Mouse (Mus musculus) left cerebral cortex, adult 18-20 months (tissue): ENCODE results near the gene Aif1. TPM values are rescaled to one million over a fixed set of nuclear protein-coding genes. Genes with fewer than 3 reads are reported as not detected.
A peak's percentile ranks its signal among the peaks of the same experiment; 100 is the strongest.

Experiments used
- DNase-seq, 2 experiments: peaks; one replicate each; pipeline ENCODE4 v3.0.0; 2021 to 2022; ENCODE audit warnings: low spot score in 2 of 2, mixed read lengths in 1 of 2
- total RNA-seq, 2 experiments: library from RNA; stranded (reverse); gene quantifications; 2 replicates each; pipeline ENCODE4 v1.2.3; 2021

The Aif1 gene
- total RNA-seq, 2 experiments from 2014 or later: 8.6 to 11.6 TPM

DNA sequence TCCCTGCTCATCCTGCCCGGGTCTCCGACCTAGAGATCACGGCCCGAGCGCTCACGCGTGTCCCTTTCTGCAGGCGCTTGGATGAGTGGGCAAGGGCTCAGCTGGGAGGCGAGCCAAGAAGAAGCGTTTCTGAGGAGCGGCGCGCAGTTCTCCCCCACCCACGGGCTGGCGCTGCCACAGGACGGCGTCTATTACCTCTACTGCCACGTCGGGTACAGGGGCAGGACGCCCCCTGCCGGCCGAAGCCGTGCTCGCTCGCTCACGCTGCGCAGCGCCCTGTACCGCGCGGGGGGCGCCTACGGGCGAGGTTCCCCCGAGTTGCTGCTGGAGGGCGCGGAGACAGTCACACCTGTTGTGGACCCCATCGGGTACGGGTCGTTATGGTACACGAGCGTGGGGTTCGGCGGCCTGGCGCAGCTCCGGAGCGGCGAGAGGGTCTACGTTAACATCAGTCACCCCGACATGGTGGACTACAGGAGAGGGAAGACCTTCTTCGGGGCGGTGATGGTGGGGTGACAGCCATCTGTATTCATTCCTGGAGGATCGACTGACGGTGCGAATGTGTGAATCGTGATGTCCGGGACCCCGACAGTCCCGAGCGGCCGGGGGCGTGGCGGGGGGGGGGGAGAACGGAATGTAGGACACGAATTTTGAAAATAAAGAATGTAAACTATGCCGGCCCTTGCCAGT is 19.9 kb upstream of the Aif1 start:
- peak; percentile 78 to 83 for DNase-seq

DNA sequence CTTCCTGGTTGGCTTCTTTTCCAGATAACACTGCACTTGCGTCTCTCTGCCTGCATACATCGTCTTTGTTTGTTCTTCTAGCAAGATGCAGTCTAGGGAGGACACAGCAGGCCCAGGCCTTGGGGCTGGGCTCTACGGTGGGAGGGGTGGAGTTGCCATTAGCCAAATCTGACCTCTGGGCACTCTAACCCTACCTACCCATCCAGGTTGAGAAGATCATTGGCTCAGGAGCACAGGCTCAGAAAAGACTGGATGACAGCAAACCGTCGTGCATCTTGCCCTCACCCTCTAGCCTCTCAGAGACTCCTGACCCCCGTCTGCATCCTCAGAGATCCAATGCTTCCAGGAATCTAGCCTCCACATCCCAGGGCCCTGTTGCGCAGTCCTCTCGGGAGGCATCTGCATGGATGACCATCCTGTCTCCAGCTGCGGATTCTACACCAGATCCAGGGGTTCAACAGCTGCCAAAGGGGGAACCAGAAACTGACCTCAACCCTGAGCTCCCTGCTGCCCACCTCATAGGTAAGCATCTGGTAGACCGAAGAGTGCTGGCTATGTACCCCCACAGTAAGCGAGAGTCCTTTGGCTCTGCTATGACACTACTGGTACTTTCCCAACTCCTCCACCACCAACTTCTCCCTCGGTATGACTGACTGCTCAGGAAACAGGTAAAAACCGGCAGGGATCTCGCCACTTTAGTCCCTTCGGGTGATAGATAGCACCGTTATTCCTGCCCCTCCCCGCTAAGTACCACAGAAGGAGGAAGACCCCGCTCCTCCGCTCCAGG is 19.2 kb upstream of the Aif1 start:
- no peak for DNase-seq

DNA sequence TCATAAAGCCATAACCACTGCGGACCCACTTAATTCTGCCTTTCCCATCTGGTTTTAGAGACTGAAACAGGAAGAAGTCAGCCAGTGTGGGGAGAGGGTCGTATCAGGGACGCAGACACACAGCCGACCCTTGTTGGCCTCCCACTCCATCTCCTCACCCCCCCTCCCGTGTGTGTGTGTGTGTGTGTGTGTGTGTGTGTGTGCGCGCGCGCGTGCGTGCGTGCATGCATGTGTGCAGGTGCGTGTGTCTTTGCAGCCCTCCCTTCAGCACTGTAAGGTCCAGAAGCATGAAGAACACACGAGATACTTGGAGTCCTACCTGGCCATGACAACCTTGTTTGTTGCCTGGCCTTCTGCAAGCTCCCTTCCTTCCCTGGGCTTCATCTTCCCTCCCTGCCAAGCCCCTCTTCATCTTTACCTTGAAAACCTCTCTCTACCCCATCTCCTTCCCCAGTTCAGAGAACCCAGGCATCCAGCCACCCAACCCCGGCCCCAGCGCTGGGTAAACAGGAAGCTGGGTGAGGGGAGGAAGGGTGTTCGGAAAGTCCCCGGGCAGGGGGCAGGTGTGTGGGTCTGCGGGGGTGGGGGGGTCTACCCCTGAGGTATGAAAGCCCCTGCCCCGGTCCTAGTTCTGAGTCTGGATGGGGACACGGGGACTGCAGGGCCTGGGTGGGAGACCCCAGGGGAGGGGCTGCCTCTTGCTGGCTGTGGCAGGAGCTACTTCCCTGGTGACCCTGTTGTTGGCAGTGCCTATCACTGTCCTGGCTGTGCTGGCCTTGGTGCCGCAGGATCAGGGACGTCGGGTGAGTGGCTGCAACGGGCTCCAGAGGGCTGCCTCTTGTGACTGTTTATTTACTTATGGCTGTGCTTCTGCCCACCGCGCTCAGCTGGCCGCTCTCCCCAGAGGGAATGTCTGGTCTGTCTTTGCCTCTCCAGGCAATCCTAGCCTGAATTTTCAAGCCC is 18.3 kb upstream of the Aif1 start, which contains the start of gene Ltb:
Gene Ltb (plus strand): TSS at position 559 of the 963 bp plus-strand sequence.
- no peak for DNase-seq

DNA sequence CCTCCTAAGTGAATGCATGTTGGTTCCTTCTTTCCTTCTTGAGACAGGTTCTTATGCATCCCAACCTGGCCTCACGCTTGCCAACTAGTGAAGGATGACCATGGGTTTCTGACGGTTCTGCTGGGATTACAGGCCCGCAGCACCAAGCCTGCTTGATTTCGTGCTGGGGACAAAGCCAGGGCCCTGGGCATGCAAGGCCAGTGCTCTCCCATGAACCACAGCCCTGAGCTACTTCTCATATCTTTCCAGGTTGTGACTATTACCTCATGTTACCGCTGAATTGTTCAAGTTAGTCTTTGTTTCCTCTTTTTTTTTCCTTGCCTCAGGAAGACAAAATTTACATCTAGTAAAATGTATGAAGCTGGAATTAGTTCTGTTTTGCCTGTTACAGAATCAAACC is 17.1 kb upstream of the Aif1 start:
- no peak for DNase-seq

DNA sequence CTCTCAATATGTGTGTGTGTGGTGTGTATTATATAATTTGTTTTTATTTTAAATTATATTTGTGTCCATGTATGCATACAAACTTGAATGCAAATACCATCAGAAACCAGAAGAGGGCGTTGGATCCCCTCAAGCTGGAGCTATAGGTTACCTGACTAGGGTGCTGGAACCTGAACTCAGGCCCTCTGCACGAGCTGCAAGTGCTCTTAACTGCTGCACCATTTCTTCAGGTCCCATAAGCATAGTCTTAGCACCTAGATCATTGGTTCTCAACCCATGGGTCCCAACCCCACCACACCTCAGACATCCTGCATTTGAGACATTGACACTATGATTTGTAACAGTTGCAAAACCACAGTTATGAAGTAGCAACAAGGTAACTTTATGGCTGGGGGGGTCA is 15.9 kb upstream of the Aif1 start:
- no peak for DNase-seq

DNA sequence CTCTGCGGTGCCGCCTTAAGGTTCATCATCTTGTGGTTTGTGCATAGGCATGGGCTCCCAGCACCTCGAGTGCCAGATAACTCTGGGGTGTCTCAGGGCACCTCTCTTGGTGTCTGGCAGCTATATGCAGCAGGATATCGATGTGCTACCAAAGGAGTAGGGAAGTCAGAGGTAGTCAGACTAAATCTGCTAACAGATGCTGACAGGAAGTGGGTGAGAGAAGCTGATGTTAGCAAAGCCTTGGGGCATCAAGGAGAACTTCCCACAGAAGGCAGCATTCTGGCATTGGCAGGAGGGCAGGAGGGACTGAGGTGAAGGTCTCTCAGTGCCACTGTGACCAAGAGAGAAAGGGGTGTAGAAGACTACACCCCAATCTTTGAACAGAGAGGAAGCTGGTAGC is 14.2 kb upstream of the Aif1 start:
- DNase-seq: no peak

DNA sequence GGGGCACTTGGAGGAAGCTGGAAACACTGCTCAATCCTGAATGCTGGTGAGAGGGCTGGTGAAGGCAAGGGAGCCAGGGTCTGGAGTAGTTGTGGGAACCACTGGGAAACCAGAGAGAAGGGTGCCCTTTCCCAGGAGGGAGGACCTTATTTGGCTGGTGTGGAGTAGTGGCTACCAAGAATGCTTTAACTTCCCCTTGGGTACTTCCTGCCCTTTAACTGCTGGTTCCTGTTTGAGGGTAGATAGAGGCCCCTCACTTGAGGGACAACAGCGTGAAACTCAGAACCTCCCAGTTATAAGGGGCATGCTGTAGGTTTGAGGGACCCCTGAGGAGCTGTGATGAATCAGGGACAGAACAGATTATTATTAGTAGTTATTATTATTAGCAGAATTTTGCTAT is 13.3 kb upstream of the Aif1 start:
- DNase-seq: no peak

DNA sequence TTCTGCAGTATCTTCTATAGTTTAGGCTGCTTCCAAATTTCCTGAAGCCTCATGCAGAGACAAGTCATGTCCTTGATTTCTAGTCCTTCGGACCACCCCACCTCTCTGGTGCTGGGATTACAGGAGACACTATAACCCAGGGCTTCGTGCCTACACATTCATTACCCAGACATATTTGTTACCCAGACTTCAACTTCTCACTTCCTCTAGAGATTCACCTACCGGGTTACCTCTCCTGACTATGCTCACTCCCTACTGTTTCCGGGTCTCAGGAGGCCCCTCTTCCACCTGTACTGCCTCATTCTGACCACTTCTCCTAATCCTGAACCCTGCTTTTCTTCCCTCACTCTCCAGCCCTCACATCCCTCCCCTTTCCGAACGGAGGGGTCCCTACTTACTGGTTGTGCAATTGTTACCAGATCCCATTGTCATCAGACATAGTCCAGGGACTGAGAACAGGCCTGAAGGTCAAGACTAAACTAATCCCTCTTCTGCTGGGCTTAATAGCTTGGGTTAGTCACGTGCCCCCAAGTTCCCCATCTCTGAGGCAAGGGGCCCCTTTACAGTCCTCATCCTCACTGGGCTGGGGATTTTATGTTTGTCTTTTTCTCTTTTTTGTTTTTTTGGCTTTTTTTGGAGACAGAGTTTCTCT is 12.2 kb upstream of the Aif1 start, which contains the start of gene Lst1:
Gene Lst1 (minus strand): TSS at position 481 of the 652 bp plus-strand sequence.
- DNase-seq: no peak

DNA sequence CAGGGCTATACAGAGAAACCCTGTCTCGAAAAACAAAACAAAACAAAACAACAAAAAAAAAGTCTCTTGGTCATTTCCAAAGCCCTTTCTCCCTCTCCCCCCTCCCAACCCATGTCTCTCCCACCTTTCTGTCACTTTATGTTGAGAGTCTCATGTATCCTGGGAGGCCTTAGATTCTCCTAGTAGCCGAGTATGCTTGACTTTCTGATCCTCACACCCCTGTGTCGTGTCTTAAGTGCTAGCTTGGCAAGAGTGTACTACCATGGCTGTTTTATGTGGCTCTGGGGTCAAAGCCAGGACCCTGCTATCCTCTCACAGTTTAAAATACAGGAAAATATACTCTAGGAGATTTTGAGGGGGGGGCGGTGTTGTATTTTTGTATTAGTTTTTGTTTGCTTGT is 11.5 kb upstream of the Aif1 start:
- DNase-seq: no peak

DNA sequence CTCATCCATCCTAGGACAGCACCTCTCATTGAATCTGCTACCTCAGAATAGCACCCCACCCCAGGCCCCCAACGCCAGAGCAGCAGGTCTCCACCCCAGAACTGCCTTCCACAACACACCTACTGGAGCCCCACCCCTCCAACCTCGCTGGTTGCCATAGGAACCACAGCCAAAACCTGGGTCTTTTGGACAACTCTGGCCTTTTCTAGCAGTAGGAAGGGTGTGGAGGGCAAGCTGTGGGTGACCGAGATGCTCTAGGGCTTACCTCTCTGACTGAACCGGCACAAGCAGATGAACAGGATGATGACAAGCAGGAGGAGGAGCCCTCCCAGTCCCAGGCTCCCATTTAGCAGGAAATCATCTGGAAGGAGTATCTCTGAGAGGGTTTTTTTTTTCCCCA is 10.8 kb upstream of the Aif1 start:
- DNase-seq: no peak

DNA sequence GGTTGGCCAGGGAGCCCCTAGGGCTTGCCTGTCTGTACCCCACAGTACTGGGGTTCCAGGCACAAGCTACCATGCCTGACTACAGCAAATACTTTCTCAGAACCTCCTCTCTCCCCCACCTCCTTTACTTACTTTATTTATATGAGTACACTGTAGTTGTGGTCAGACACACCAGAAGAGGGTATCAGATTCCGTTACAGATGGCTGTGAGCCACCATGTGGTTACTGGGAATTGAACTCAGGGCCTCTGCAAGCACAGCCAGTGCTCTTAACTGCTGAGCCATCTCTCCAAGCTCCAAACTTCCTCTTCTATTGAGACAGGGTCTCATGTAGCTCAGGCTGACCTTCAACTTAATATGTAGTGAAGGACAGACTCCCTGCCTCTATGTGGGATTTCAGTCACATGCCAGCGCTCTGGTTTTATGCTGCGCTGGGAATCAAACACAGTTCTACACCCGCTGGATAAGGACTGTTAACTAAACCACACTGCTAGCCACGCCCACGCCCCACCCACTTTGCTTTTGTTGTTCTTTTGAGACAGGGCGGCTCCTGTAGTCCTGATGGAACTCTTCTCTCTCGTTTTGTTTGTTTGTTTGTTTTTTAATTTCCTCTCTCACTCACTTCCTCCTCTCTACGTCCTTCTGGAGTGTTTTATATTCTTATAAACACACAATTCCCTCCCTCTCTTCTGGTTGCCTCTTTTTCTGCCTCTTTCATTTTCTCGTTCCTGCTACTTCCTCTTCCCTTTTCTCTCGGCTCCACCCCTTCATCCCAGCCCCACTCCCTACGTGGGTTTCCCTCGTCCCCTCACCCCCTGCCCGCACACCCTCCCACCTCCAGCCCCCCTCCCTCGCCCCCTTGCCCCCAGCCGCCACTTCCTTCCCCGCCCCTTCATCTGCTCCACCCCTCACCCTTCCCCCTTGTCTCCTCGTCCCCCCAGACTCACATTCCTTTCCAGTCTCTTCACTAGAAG is 10.1 kb upstream of the Aif1 start:
- no peak for DNase-seq

DNA sequence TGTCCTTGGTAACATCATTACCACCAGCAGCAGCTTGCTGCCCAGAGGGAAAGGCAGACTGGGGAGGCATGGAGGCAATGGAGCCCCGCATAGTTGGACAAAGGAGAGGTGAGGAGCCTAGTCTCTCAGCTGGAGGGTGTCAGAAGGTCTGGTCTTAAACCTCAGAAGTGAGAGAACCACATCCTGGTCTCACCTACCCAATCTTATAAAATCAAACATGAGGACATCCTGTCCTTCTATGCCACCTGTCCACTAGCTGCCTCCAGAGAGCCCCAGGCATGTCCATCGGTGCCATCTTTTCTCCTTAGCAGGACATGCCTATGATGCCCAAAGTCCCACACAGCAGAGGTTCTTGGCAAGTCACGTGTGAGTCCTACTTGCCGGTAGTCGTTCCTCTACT is 4.2 kb upstream of the Aif1 start:
- no peak for DNase-seq

DNA sequence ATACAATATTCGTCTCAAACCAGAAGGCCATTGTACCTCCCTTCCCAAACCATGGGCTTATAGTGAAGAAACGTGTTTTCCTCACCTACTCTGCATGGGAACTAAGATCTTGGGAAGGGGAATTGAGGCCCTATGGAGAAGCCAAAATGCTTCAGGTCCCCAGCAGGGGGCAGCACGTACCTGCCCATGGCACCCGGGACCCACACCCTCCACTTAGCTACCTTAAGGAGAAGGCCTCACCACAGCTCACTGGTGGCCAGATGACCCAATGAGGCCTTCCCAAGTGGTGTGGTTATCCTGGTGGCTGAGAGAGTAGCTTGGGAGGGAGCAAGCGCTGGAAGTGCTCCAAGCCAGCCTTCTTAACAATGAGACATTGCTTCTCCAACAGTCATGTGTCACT is 2.7 kb upstream of the Aif1 start:
- peak; percentile 44 to 54 for DNase-seq

DNA sequence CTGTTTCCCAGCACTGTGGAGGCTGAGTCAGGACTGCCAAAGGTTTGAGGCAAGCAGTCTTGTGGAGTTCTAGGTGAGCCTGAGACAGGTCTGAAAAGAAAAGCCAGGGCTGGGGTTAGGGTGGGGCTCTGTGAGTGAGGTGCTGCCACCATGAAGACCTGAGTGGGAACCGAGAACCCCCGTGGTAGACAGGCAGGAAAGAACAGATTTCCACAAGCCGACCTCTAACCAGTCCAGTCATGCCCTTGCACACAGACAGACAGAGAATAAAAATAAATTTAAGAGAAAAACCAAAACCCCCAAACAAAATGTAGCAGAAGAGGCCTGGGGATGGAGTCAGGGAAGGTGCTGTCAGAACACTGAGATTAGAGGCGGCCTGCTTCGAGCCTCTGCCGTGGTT is 486 bp downstream of the Aif1 start:
- DNase-seq: no peak

DNA sequence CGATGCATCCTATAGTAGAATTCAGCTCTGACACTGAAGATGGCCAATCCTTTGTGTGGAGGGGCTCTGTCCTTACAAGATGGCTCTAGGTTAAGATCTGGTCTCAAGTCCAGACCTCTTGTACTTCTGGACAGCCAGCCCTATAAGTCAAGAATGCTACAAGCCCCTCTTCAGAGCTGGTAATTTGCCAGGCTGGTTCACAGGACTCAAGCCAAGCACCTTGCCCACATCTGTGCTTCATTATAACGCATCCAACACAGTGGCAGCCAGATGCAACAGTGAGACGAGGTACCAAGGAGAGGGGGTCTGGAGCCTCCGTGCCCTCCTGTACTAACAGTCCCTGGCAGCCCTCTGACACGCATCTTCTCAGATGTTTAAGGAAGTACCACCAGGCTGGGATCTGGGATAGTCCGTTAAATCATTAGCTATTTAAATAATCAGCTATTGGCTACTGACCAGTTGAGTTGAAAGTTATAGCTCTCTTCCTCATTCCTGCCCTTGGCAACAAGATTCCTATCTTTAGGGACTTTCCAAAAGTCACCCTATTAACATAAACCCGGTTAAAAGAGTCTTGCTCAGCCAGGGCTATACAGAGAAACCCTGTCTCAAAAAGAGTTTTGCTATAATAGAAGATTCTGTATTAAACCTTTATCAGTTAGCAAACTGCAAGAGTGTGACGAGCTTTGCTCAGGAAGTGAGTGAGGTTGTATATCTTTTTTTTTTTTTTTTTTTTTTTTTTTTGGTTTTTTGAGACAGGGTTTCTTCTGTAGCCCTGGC is 1.5 kb downstream of the Aif1 start:
- no peak for DNase-seq

DNA sequence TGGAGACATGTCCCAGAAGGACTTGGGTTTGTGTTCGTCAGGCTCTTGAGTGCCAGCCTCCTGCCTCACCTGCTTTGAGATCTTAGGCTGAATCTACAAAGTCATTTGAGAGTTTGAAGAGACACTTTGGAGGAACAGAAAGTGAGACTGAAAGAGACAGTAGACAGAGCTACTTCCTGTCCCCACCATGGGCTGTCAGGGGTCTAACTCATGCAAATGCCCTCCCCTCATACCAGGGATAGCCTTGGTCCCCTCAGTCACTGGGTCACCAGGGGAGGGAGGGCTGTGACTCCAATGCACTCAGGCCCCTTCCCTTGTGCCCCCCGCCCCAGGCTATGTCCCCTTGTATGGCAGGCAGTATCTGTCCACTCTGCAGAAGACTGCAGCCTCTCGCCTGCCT is 2.5 kb downstream of the Aif1 start:
- no peak for DNase-seq

DNA sequence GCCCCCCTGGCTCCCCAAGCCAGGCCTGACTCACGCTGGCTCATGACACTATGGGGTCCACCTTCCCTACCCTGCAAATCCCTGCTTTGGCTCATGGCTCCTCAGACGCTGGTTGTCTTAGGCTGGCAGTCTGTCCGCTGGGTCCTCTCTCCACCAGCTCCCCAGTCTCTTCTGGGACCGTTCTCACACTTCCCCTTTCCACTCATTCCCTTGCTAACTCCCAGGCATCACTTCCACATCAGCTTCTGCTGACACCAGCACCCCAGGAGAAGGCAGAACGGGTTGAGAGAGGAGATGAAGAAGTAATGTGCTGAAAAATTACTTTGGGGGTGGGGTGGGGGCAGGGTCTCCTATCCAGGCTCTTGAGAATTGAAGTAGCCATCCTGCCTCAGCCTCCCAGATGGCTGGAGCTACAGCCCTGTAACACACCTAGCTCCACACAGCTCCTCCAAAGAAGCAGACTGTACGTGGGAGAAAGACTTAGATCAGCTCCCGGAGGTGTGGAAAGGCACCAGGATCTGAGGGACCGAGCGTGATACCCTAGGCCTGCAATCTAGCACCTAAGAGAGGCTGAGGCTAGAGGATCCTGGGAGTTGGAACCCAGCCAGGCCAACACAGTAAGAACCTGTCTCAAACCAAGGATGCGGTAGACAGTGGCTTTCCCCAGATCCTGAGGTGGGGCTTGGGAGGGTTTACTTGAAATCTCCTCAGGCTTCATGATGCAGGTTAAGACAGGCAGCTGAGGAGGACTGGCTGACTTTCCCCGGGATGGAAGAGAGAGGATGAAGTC is 3.2 kb downstream of the Aif1 start:
- DNase-seq: peak; percentile 59 to 60

DNA sequence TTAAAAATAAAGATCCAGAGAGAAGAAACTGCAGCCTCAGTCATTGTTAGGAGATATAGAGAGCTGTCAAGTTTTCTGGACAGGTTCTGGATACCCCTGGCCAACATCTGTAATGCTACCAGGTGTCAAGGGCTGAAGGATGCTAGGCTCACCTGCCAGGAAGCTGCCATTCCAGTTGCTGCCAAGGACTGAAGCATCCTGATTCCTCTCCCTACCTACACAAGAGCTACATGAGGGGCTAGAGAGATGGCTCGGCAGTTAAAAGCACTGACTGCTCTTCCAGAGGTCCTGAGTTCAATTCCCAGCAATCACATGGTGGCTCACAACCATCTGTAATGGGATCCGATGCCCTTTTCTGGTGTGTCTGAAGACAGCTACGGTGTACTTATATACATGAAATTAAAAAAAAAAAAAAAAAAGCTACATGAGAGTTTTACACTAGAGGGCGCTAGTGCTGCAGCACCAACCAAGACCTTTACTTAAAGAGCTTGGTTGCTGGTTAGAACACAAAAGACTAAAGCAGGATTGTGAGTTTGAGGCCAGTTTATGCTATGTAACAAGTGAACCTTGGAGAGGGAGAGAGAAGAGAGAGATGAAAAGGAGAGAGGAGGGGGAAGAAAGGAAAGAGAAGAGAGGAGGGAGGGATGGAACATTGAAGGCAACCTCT is 7.2 kb downstream of the Aif1 start:
- DNase-seq: no peak
